Mouse (Mus musculus) stomach, postnatal 0 days (tissue): ENCODE data around the gene Ankrd39.

ENCODE experiments used
- CTCF ChIP-seq: IDR thresholded peaks from 2 replicates; pipeline ENCODE4 v1.5.1; 2016; ENCODE audit warnings: antibody characterized with exemption, low read depth, mild to moderate bottlenecking, moderate library complexity
- EP300 ChIP-seq: optimal IDR thresholded peaks from 2 replicates; pipeline ENCODE3; 2016; ENCODE audit warnings: antibody characterized with exemption

GRCm38 (mm10) chr1:36570320-36570719 is 23.1 kb upstream of the Ankrd39 start:
- no peak for TF ChIP-seq CTCF
- TF ChIP-seq EP300, result no peak
